Mouse (Mus musculus): ENCODE measurements around the gene BC030867. TPM values are rescaled to one million over a fixed set of nuclear protein-coding genes. Genes with fewer than 3 reads are reported as not detected.

BC030867 gene
- polyA plus RNA-seq, 1 experiment from 2014 or later: 19.7 TPM

GRCm38 (mm10) chr11:102214430-102215156 is 34.1 kb upstream of the BC030867 start:
- H3K36me3 ChIP-seq: peaks cover 19% of the 10 kb centered on the region
- 57% methylated on average over 10 of the region's 10 CpGs for WGBS
- H3K9ac ChIP-seq: no peak overlapping the region
- no peak overlapping the region for H3K4me3 ChIP-seq
- H3K27me3 ChIP-seq: no peaks in the 10 kb centered on the region
- H3K4me1 ChIP-seq: peaks cover 94% of the 10 kb centered on the region
- H3K9me3 ChIP-seq: no peaks in the 10 kb centered on the region
- no peak for ATAC-seq (ENCODE audit: insufficient number of reproducible peaks, insufficient read depth, low FRiP score, low TSS enrichment, low read depth)
- peak overlapping the region; percentile 5; the same call in 1 of the 2 replicates for H3K27ac ChIP-seq
- peak overlapping the region; percentile 14; the same call in 1 of the 2 replicates for H3K4me2 ChIP-seq

- no peaks in the 10 kb centered on the region for H3K9me3 ChIP-seq
- peaks cover 95% of the 10 kb centered on the region for H3K4me1 ChIP-seq
- H3K4me2 ChIP-seq: peak overlapping the region; percentile 93
- H3K36me3 ChIP-seq: peaks cover 21% of the 10 kb centered on the region
- peak overlapping the region; percentile 40 for H3K9ac ChIP-seq
- H3K4me3 ChIP-seq: no peak overlapping the region
- WGBS: 49% methylated on average over 11 of the region's 11 CpGs
- no peak for ATAC-seq (ENCODE audit: insufficient number of reproducible peaks, insufficient read depth, low FRiP score, low TSS enrichment, low read depth)
- 0 out of 2 replicates have a peak overlapping the region, but pooled peaks have one; percentile 5 for H3K27ac ChIP-seq
- no peaks in the 10 kb centered on the region for H3K27me3 ChIP-seq
Observed at GRCm38 (mm10) chr11:102215511-102215910, 33.2 kb upstream of the BC030867 start.

- Histone ChIP-seq H3K9me3 (no peaks in the 10 kb centered on the region), H3K4me3 (peak overlapping the region; percentile 6; the same call in 1 of the 2 replicates), H3K4me1 (peaks cover 91% of the 10 kb centered on the region), H3K27ac (peak overlapping the region; percentile 88), H3K9ac (peak overlapping the region; percentile 40; the same call in 1 of the 2 replicates), H3K27me3 (no peaks in the 10 kb centered on the region), H3K4me2 (peak overlapping the region; percentile 93), H3K36me3 (peaks cover 26% of the 10 kb centered on the region)
- WGBS: 45% methylated on average over 12 of the region's 12 CpGs
- ATAC-seq (ENCODE audit: insufficient number of reproducible peaks, insufficient read depth, low FRiP score, low TSS enrichment, low read depth): no peak
Observed at GRCm38 (mm10) chr11:102216056-102216885, 32.4 kb upstream of the BC030867 start.

- H3K9ac ChIP-seq: no peak overlapping the region
- WGBS: 58% methylated on average over 5 of the region's 5 CpGs
- H3K4me1 ChIP-seq: peaks cover 87% of the 10 kb centered on the region
- H3K4me3 ChIP-seq: peak overlapping the region; percentile 6; the same call in 1 of the 2 replicates
- H3K4me2 ChIP-seq: peak overlapping the region; percentile 93
- no peak for ATAC-seq (ENCODE audit: insufficient number of reproducible peaks, insufficient read depth, low FRiP score, low TSS enrichment, low read depth)
- no peaks in the 10 kb centered on the region for H3K27me3 ChIP-seq
- peak overlapping the region; percentile 88 for H3K27ac ChIP-seq
- no peaks in the 10 kb centered on the region for H3K9me3 ChIP-seq
- H3K36me3 ChIP-seq: peaks cover 32% of the 10 kb centered on the region
Observed at GRCm38 (mm10) chr11:102216886-102217240, 31.8 kb upstream of the BC030867 start.

- ATAC-seq (ENCODE audit: insufficient number of reproducible peaks, insufficient read depth, low FRiP score, low TSS enrichment, low read depth): no peak
- H3K27me3 ChIP-seq: no peaks in the 10 kb centered on the region
- 67% methylated on average over 6 of the region's 6 CpGs for WGBS
- peaks cover 32% of the 10 kb centered on the region for H3K36me3 ChIP-seq
- peak overlapping the region; percentile 72; the same call in 1 of the 2 replicates for H3K9ac ChIP-seq
- H3K27ac ChIP-seq: peak overlapping the region; percentile 88
- peak overlapping the region; percentile 93 for H3K4me2 ChIP-seq
- peaks cover 85% of the 10 kb centered on the region for H3K4me1 ChIP-seq
- no peaks in the 10 kb centered on the region for H3K9me3 ChIP-seq
- peak overlapping the region; percentile 45 for H3K4me3 ChIP-seq
Observed at GRCm38 (mm10) chr11:102217396-102217795, 31.3 kb upstream of the BC030867 start.

GRCm38 (mm10) chr11:102217876-102218430 is 30.7 kb upstream of the BC030867 start:
- Histone ChIP-seq H3K4me3 (peak overlapping the region; percentile 45), H3K4me2 (peak overlapping the region; percentile 93), H3K4me1 (peaks cover 83% of the 10 kb centered on the region), H3K27ac (peak overlapping the region; percentile 88), H3K9me3 (no peaks in the 10 kb centered on the region), H3K9ac (peak overlapping the region; percentile 72), H3K36me3 (peaks cover 32% of the 10 kb centered on the region), H3K27me3 (no peaks in the 10 kb centered on the region)
- no peak for ATAC-seq (ENCODE audit: insufficient number of reproducible peaks, insufficient read depth, low FRiP score, low TSS enrichment, low read depth)
- WGBS: 56% methylated on average over 7 of the region's 7 CpGs

GRCm38 (mm10) chr11:102218783-102219182 is 29.9 kb upstream of the BC030867 start:
- Histone ChIP-seq H3K4me3 (peak overlapping the region; percentile 45), H3K27me3 (no peaks in the 10 kb centered on the region), H3K4me2 (peak overlapping the region; percentile 93), H3K4me1 (peaks cover 86% of the 10 kb centered on the region), H3K9ac (peak overlapping the region; percentile 72), H3K9me3 (no peaks in the 10 kb centered on the region), H3K36me3 (peaks cover 28% of the 10 kb centered on the region), H3K27ac (peak overlapping the region; percentile 88)
- peak; percentile 77 for ATAC-seq (ENCODE audit: insufficient number of reproducible peaks, insufficient read depth, low FRiP score, low TSS enrichment, low read depth)
- WGBS: 0% methylated on average over 10 of the region's 10 CpGs

GRCm38 (mm10) chr11:102219247-102219993 is 29.3 kb upstream of the BC030867 start:
- H3K36me3 ChIP-seq: peaks cover 29% of the 10 kb centered on the region
- WGBS: 71% methylated on average over 14 of the region's 14 CpGs
- no peaks in the 10 kb centered on the region for H3K9me3 ChIP-seq
- H3K9ac ChIP-seq: peak overlapping the region; percentile 72
- peaks cover 85% of the 10 kb centered on the region for H3K4me1 ChIP-seq
- H3K4me3 ChIP-seq: peak overlapping the region; percentile 45
- ATAC-seq (ENCODE audit: insufficient number of reproducible peaks, insufficient read depth, low FRiP score, low TSS enrichment, low read depth): no peak
- H3K27me3 ChIP-seq: no peaks in the 10 kb centered on the region
- peak overlapping the region; percentile 88 for H3K27ac ChIP-seq
- H3K4me2 ChIP-seq: peak overlapping the region; percentile 93

- H3K4me3 ChIP-seq: no peak overlapping the region
- WGBS: 74% methylated on average over 4 of the region's 4 CpGs
- H3K9me3 ChIP-seq: no peaks in the 10 kb centered on the region
- H3K4me2 ChIP-seq: peak overlapping the region; percentile 93; the same call in 1 of the 2 replicates
- peaks cover 85% of the 10 kb centered on the region for H3K4me1 ChIP-seq
- peaks cover 29% of the 10 kb centered on the region for H3K36me3 ChIP-seq
- H3K27me3 ChIP-seq: no peaks in the 10 kb centered on the region
- ATAC-seq (ENCODE audit: insufficient number of reproducible peaks, insufficient read depth, low FRiP score, low TSS enrichment, low read depth): no peak
- H3K9ac ChIP-seq: no peak overlapping the region
- H3K27ac ChIP-seq: peak overlapping the region; percentile 88; the same call in 1 of the 2 replicates
Observed at GRCm38 (mm10) chr11:102219994-102220346, 28.7 kb upstream of the BC030867 start.

- ATAC-seq (ENCODE audit: insufficient number of reproducible peaks, insufficient read depth, low FRiP score, low TSS enrichment, low read depth): no peak
- no peak overlapping the region for H3K4me3 ChIP-seq
- 61% methylated on average over 6 of the region's 6 CpGs for WGBS
- no peak overlapping the region for H3K4me2 ChIP-seq
- no peak overlapping the region for H3K9ac ChIP-seq
- no peaks in the 10 kb centered on the region for H3K9me3 ChIP-seq
- H3K27ac ChIP-seq: no peak overlapping the region; the same call in 1 of the 2 replicates
- H3K4me1 ChIP-seq: peaks cover 85% of the 10 kb centered on the region
- peaks cover 29% of the 10 kb centered on the region for H3K36me3 ChIP-seq
- H3K27me3 ChIP-seq: no peaks in the 10 kb centered on the region
Observed at GRCm38 (mm10) chr11:102220451-102220850, 28.2 kb upstream of the BC030867 start.
